Mouse (Mus musculus) hindbrain, embryonic 16.5 days (tissue): ENCODE measurements at regions not wholly inside any gene's neighbourhood (a gene's known extent, or its start where the extent isn't known, plus 50 kb on each side); places are given as distances from the start of the nearest gene placed in this dataset.

Source experiments
- ATAC-seq: fragments of 200-750 bp; cut with Nextera tagmentation; 2 replicates; pipeline ENCODE4 v1.8.0; 2017; ENCODE audit warnings: moderate TSS enrichment, moderate library complexity
- H3K27ac ChIP-seq: fragments of 300-500 bp; sonication (generic); 2 replicates; pipeline ENCODE4 v1.5.1; 2014; ENCODE audit warnings: low read depth, mild to moderate bottlenecking, control low read depth, low read length, moderate library complexity
- H3K27me3 ChIP-seq: fragments of 300-500 bp; sonication (generic); replicated peaks from 2 replicates; pipeline ENCODE4 v1.6.1; 2014; ENCODE audit warnings: low read length; ENCODE audit not compliant: control insufficient read depth, insufficient read depth
- H3K36me3 ChIP-seq: fragments of 300-500 bp; sonication (generic); 2 replicates; pipeline ENCODE4 v1.6.1; 2014; ENCODE audit warnings: mild to moderate bottlenecking, low read length, moderate library complexity, mixed read lengths; ENCODE audit not compliant: control insufficient read depth, insufficient read depth
- H3K4me1 ChIP-seq: fragments of 300-500 bp; sonication (generic); 2 replicates; pipeline ENCODE4 v1.6.1; 2014; ENCODE audit warnings: low read depth, low read length; ENCODE audit not compliant: control insufficient read depth, insufficient read depth
- H3K4me2 ChIP-seq: fragments of 300-500 bp; sonication (generic); 2 replicates; pipeline ENCODE4 v1.6.1; 2014; ENCODE audit warnings: mild to moderate bottlenecking, low read length, control low read depth, moderate library complexity
- H3K4me3 ChIP-seq: fragments of 300-500 bp; sonication (generic); 2 replicates; pipeline ENCODE4 v1.5.1; 2014; ENCODE audit warnings: mild to moderate bottlenecking, low read length, control low read depth, moderate library complexity
- H3K9ac ChIP-seq: fragments of 300-500 bp; sonication (generic); 2 replicates; pipeline ENCODE4 v1.6.1; 2014; ENCODE audit warnings: low read depth, mild to moderate bottlenecking, control low read depth, low read length, moderate library complexity
- H3K9me3 ChIP-seq: fragments of 300-500 bp; sonication (generic); 2 replicates; pipeline ENCODE4 v1.6.1; 2014; ENCODE audit warnings: mild to moderate bottlenecking, low read length, moderate library complexity; ENCODE audit not compliant: control insufficient read depth
- WGBS: fragments of 180-500 bp; shearing (Covaris S2); extraction: QIAGEN DNeasy Blood & Tissue Kit; methylation state at CpG from one replicate; pipeline ENCODE4 v1.1.7; 2014; 5-methylcytosine and 5-hydroxymethylcytosine counted together

- Histone ChIP-seq H3K36me3 (no peaks in the 10 kb centered on the region), H3K27ac (no peak overlapping the region), H3K4me3 (no peak overlapping the region), H3K27me3 (no peaks in the 10 kb centered on the region), H3K4me2 (no peak overlapping the region), H3K9ac (no peak overlapping the region), H3K9me3 (no peaks in the 10 kb centered on the region), H3K4me1 (no peaks in the 10 kb centered on the region)
- 59% methylated on average over 3 of the region's 3 CpGs for WGBS
- ATAC-seq: peak; percentile 34; the same call in 1 of the 2 replicates
Observed at GRCm38 (mm10) chr4:74466081-74466480, 223.8 kb downstream of the Kdm4c start.

GRCm38 (mm10) chr4:74512489-74512888 is 270.2 kb downstream of the Kdm4c start:
- H3K27me3 ChIP-seq: no peaks in the 10 kb centered on the region
- H3K9me3 ChIP-seq: no peaks in the 10 kb centered on the region
- no peaks in the 10 kb centered on the region for H3K4me1 ChIP-seq
- WGBS: 85% methylated on average over 5 of the region's 5 CpGs
- H3K4me2 ChIP-seq: no peak overlapping the region
- no peaks in the 10 kb centered on the region for H3K36me3 ChIP-seq
- no peak overlapping the region for H3K27ac ChIP-seq
- H3K9ac ChIP-seq: no peak overlapping the region
- ATAC-seq: no peak
- no peak overlapping the region for H3K4me3 ChIP-seq

DNA sequence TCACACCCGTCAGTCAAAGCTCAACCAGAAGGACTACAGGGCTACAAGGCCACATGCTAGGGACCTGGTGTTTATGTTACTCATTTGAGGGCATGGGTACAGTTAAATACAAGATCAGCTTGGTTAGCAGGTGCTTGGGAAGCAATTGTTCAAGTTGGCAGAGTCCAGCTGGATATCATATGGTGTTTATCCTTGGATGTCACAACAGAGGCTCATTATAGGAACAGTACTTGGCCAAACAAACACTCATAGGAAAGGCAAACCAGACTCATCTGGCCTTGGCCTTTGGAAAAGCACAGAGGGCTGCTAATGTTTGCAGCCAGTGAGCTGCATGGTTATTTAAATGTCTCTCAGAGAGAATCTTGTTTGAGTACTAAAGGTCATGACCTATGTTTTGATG is 311.6 kb downstream of the Kdm4c start:
- WGBS: 62% methylated on average over 1 of the region's 1 CpGs
- no peak for ATAC-seq

DNA sequence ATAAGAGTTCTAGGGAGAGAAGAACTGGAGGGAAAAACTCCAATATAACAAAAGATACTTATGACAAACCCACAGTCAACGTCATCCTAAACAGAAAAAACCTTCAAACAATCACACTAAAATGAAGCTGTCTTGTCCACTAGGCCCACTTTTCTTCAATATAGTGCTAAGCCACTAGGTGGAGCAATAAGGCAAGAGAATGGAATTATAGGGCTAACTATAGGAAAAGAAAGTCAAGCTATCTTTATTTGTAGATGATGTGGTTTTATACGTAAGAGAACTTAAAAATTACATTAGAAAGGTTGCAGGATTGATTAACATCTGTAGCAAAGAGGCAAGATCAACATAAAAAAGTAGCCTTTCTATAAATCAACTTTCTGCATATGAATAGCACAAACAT is 321.3 kb downstream of the Kdm4c start:
- ATAC-seq: peak; percentile 74; the same call in 1 of the 2 replicates
- Histone ChIP-seq H3K9me3 (no peaks in the 10 kb centered on the region), H3K4me2 (no peak overlapping the region), H3K4me1 (no peaks in the 10 kb centered on the region), H3K36me3 (no peaks in the 10 kb centered on the region), H3K27ac (no peak overlapping the region), H3K27me3 (no peaks in the 10 kb centered on the region), H3K9ac (no peak overlapping the region), H3K4me3 (no peak overlapping the region)
- 16% methylated on average over 2 of the region's 2 CpGs for WGBS

More for the DNA sequence above, 311.6 kb downstream of the Kdm4c start:
- no peak overlapping the region for H3K4me2 ChIP-seq
- H3K36me3 ChIP-seq: no peaks in the 10 kb centered on the region
- H3K4me1 ChIP-seq: no peaks in the 10 kb centered on the region
- H3K27me3 ChIP-seq: no peaks in the 10 kb centered on the region
- H3K9me3 ChIP-seq: no peaks in the 10 kb centered on the region
- no peak overlapping the region for H3K4me3 ChIP-seq
- H3K27ac ChIP-seq: no peak overlapping the region
- no peak overlapping the region for H3K9ac ChIP-seq

- no peaks in the 10 kb centered on the region for H3K27me3 ChIP-seq
- no peaks in the 10 kb centered on the region for H3K9me3 ChIP-seq
- no peaks in the 10 kb centered on the region for H3K36me3 ChIP-seq
- WGBS: 82% methylated on average over 1 of the region's 1 CpGs
- no peaks in the 10 kb centered on the region; the same call in 1 of the 2 replicates for H3K4me1 ChIP-seq
- H3K9ac ChIP-seq: no peak overlapping the region
- no peak overlapping the region for H3K4me2 ChIP-seq
- H3K4me3 ChIP-seq: no peak overlapping the region
- H3K27ac ChIP-seq: no peak overlapping the region
- no peak for ATAC-seq
Observed at GRCm38 (mm10) chr4:74586400-74586799, 344.1 kb downstream of the Kdm4c start.

GRCm38 (mm10) chr4:74587125-74587524 is 344.8 kb downstream of the Kdm4c start:
- Histone ChIP-seq H3K4me2 (no peak overlapping the region), H3K27me3 (no peaks in the 10 kb centered on the region), H3K4me1 (no peaks in the 10 kb centered on the region; the same call in 1 of the 2 replicates), H3K27ac (no peak overlapping the region), H3K4me3 (no peak overlapping the region), H3K9ac (no peak overlapping the region), H3K36me3 (no peaks in the 10 kb centered on the region), H3K9me3 (no peaks in the 10 kb centered on the region)
- ATAC-seq: no peak

DNA sequence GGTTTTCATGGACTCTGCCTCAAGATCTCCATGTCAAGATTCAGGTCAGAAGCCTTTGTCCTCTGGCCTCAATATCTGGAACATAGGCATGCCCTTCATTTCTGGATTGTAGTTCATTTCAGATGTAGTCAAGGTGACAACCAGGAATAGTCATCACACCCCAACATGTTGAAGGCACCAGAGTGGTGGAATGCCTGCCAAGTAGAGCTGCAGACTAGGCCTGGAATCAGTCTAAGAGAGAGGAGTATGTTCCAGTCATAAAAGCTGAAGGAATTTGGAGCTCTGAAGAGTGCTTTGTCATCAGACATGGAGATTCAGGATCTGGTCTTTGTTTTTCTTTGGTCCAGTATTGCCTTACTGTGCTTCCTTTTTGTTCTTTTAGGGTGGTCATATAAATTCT is 346.5 kb downstream of the Kdm4c start:
- Histone ChIP-seq H3K4me3 (no peak overlapping the region), H3K9ac (no peak overlapping the region), H3K4me2 (no peak overlapping the region), H3K4me1 (no peaks in the 10 kb centered on the region; the same call in 1 of the 2 replicates), H3K27me3 (no peaks in the 10 kb centered on the region), H3K27ac (no peak overlapping the region), H3K9me3 (no peaks in the 10 kb centered on the region), H3K36me3 (no peaks in the 10 kb centered on the region)
- no peak for ATAC-seq

- Histone ChIP-seq H3K4me2 (no peak overlapping the region), H3K27ac (no peak overlapping the region), H3K9me3 (no peaks in the 10 kb centered on the region), H3K4me3 (no peak overlapping the region), H3K27me3 (no peaks in the 10 kb centered on the region), H3K36me3 (no peaks in the 10 kb centered on the region), H3K9ac (no peak overlapping the region), H3K4me1 (no peaks in the 10 kb centered on the region)
- 56% methylated on average over 3 of the region's 3 CpGs for WGBS
- ATAC-seq: no peak
Observed at GRCm38 (mm10) chr4:74613032-74613431, 370.7 kb downstream of the Kdm4c start.
